Mouse (Mus musculus): ENCODE measurements around the gene Myh1.

The Myh1 gene

GRCm38 (mm10) chr11:67199752-67200151, at the start of gene Myh1:
Gene Myh1 (plus strand): TSS chr11:67200052.
- no peak for DNase-seq

DNA sequence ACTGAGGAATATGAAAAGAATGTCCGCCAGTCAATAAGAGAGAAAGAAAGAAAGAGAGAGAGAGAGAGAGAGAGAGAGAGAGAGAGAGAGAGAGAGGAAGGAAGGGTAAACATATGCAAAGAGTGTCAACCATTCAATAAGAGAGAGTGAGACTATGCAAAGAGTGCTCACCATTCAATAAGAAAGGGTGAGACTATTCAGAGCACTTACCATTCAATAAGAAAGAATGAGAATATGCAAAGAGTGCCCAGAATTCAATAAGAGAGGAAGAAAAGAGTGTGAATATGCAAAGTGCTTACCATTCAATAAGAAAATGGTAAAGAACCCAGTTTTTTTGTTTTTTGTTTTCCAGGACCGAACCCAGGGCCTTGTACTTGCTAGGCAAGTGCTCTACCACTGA, 49.6 kb upstream of the Myh1 start:
- no peak for DNase-seq

- no peak for DNase-seq
Measured at GRCm38 (mm10) chr11:67151159-67151558, 48.7 kb upstream of the Myh1 start.

DNA sequence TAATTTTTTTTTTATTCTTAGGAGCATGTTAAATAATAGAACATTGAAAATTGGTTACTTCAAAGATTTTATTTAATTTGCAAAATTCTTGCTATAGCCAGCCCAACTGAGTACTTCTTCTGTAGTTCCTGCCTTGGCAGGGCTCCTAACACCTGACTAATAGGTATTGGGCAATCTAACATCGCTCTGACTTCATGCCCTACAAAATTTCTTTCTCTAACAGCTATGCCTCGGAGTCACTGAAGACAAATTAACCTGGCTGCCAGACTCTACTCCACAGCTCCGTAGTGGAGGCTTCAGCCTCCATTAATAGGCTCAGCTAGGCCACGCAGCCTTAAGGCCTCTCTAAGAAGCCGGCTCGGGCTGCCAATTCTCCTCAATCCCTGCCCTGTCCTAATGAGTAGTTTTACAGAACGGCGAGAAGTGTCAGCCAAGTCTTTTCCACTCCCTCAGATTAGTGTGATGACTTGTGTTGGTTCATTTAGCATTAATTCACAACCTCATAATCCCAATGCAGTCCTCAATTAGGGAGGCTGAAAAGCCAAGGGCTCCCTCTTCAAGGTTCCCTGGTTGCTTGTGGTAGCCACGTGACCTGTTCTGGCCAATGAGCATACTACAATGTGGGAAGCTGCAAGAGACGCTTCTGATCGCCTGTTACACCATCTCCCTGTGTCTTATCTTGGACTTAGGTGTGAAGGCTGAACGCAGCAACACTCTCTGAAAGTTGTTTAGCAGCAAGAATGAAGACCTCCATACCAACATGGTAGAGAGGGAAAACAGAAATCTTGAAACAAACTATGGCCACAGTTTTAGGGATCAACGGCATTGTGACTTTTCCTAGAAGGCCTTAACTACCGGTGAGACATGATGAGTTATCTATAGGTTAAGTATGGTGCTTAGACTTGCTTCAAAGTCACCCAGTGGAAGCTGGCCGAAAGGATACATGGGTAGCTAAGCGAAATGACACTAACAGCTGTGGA, 47.9 kb upstream of the Myh1 start:
- no peak for DNase-seq

DNA sequence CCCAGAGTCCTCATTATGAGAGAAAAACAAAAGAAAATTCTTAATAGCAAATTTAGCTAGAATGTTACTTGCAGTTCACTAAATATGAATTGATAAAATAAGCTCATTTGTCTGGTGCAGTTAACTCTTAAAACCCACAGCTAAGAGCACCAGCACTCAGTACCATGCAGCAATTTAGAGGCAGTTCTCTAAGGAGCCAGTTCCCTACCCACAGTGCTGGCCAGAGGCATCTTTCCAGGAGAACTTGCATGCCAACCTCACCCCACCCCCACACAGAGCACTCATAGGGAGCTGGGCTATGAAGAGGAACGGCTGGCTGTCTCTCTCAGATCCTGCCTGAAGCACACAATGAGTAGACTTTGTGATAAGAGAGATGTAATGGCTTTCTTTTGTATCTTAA, 46.7 kb upstream of the Myh1 start:
- no peak for DNase-seq

DNA sequence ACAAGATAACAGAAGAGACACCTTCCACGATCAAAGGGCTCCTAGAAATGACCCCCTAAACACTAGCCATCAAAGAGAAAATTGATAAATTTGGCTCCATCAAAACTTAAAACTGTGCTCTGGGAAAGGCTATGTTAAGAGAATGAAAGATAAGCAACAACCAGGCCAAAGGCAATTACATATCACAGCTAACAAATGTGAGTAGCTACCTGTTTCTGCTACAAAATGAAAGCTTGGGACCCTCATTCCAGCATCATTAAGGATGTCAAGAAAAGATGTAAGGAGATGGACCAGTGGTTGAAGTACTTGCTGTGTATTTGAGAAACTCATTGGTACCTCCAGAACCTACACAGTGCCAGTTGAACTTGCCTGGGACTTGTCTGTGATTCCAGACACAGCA, 46.0 kb upstream of the Myh1 start:
- no peak for DNase-seq

DNA sequence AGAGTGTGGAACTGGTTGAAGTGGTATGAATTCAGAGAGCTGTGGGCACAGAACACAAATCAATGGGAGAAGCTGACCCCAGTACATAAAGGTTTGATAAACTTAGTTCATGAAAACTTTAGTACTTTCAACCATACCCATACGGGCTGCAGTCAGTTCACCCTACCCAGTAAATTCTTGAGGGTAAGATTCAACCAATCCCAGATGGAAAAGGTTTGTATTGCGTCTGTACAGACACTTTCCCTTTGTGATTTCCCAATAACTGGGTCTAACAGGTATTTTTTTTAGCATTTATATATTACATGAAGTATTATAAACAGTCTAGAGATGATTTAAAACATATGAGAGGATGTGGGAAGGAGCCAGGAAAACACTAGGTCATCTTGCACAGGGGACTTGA, 44.2 kb upstream of the Myh1 start:
- DNase-seq: no peak

- no peak for DNase-seq
Measured at GRCm38 (mm10) chr11:67160131-67160530, 39.7 kb upstream of the Myh1 start.

DNA sequence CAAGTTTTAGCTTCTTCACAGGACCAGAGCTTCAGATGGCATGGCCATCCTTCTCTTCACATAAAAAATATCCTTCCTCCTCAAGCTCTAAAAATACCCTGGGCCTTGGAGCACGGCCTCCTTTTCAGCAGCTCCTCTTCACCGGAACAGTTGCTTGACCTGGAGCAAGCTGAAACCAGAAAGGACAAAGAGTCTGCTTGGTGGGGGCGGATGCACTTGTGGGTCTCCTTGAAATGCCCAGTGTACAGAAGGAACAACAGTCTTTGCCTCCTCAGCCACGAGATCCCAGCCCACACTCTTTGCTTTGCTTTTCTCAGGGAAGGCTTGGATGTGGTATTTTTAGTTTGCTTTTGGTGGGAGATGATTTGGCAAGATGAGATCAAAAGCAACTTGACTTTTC, 36.2 kb upstream of the Myh1 start:
- DNase-seq: no peak

DNA sequence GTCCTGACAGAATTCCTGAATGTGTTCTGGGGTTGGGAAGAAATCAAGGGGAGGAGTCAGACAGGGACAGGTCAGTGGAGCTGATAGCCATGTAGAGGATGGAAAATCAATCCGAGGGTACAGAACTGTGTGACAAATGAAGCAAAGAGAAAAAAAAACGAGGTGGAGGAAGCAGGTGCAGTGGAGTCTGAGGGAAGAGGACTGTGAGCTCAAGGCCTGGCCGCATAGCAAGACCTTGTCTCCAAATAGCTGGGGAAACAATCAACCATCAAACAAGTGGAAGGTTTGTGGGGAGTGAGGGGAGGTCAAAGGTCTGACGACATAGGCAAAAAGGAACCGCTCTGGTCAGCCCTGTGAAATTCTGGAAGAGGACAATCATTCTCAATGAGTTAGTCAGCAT, 35.0 kb upstream of the Myh1 start:
- no peak for DNase-seq

DNA sequence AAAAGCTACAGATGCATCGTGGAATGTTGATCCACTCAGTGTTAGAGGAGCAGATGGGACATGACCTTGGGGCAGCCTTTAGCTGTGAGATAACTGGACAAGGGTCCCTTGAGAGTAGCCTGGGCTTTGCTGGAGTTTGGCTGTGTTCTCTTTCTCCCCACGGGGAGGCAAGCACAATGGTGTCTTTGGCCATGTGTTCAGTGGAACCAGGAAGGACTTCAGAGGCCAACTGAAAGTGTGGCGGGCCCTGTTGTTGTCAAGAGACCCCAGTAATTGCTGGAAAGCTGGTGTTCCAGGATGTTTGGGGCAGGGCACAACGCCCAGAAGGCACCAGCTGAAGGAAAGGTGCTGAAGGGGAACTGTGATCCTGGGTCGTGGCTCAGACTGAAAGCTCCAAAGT, 30.6 kb upstream of the Myh1 start:
- no peak for DNase-seq

DNA sequence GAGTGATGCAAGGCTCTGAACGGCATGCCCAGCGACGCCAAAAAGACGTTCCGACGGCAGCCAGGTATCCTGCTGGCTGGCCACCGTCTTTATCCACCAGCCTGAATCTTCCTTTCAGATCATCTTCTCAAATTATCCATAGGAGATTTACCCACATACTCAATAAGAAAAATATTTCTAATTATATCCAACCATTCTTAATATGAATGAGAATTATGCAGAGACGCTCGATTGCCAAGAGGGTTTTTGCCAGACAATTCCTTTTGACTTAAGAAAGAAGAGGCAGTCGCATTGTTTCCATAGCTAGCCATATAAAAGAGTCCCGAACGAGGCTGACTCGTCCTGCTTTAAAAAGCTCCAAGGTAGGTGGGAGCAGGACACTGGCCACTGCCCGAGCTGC, 29.1 kb upstream of the Myh1 start, which contains the start of gene Myh2:
TSS of gene Myh2 (plus strand) at position 301 of the 400 bp plus-strand sequence.
- no peak for DNase-seq

DNA sequence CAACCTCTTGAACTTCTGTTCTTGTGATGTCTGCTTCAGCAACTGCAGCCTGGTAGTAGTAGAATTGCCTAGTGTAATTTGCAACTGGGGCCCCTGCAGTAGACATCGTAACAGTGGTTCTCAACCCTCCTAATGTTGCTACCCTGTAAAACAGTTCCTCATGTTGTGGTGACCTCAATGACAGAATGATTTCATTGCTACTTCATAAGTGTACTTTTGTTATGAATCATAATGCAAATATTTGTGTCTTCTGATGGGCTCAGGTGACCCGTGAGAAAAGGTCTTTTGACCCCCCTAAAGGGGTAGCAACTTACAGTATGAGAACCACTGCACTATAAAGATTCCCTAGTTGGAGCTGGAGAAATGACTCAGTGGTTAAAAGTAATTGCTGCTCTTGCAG, 27.4 kb upstream of the Myh1 start:
- no peak for DNase-seq

DNA sequence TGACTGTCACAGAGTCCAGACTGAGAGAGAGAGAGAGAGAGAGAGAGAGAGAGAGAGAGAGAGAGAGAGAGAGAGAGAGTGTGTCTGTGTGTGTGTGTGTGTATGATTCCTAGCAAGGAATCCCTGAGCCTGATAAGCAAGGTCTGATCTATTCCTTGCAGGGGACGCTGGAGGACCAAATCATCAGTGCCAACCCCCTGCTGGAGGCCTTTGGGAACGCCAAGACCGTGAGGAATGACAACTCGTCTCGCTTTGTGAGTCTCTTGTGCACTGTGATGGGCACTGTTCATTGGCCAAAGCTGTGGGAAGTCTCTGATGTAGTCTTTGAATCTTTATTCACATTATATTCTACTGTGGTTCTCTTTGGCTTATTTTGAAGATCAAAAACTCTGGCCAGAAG, 23.5 kb upstream of the Myh1 start:
- DNase-seq: no peak

DNA sequence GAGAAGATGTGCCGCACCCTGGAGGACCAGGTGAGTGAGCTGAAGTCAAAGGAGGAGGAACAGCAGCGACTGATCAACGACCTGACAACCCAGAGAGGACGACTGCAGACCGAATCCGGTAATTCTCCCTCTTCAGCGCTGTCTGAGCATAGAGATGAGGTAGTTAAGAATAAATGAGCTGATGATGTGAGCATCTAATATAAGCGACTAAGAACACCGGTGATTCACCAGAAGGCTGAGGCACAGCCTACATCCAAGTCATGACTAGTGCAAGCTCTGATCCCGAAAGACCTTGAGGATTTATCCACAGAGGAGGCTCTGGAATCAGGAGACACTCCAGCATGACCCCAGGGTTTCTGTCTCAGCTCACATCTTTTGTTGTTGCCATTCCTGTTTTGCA, 9.5 kb upstream of the Myh1 start:
- DNase-seq: no peak

DNA sequence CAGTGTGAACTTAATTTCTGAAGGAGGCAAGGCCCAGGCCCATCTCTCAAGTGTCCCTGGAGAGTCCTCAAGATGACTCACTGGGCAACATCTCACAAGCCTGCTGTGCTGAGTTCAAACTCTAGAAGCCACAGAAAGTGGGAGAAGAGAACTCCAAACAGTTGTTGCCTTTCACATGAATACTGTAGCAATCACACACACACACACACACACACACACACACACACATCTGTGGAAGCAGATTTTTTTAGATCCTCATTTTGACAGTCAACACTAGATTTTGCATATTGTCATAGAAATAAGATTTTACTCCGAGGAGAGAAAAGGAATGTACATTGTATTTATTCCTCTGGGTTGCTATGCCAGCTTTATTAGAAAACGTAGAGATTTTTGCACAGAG, 9.0 kb upstream of the Myh1 start:
- DNase-seq: no peak

DNA sequence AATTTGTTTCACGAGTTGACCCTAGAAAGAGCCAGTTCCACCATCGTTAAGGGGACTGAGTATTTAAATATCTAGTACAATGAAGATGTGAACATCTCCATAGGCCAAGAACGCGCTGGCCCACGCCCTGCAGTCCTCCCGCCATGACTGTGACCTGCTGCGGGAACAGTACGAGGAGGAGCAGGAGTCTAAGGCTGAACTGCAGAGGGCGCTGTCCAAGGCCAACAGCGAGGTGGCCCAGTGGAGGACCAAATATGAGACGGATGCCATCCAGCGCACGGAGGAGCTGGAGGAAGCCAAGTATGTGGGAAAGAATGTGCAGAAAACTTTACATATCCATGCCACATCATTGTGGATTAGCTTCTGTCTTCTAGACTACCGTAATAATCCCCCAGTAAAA, 8.4 kb upstream of the Myh1 start:
- no peak for DNase-seq

GRCm38 (mm10) chr11:67199321-67199720, 531 bp upstream of the Myh1 start:
- no peak for DNase-seq

- no peak for DNase-seq
Measured at GRCm38 (mm10) chr11:67204766-67205165, 4.9 kb downstream of the Myh1 start.

GRCm38 (mm10) chr11:67221803-67222202, 22.0 kb downstream of the Myh1 start:
- DNase-seq: no peak

DNA sequence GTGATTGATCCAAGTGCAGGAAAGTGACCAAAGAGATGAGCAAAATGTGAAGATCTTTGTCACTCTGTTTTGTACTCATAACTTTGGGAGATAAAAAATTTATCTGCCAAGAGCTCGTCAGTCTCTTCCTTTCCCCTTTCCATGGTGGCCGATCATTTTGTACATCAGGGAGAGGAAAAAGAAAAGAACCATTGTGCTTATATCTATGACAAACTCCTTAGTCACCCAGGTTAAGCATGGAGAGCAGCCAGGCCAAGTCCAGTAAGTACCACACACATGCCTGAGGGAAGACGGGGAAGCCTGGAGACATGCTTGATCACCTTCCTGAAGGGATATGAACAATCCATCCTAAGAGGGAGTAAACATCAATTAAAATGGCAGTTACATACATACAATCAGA, 24.6 kb downstream of the Myh1 start:
- no peak for DNase-seq

DNA sequence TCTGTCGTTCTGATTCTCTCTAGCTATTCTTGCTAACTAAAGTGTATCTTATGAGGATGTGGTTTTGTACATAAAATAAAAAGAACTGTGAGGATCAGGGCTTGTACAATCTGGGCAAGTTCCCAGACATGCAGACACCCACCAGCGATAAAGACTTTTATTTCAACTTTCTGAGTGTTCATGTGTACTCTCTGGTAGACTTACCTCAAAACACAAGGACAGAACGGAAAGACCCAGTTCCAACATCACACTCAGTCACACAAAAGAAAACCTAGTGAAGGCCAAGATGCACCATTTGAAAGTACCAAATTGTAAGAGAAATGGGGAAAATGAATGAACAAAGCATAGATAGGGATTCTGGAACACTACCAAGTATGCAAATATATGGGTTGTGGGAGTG, 28.9 kb downstream of the Myh1 start:
- DNase-seq: no peak

DNA sequence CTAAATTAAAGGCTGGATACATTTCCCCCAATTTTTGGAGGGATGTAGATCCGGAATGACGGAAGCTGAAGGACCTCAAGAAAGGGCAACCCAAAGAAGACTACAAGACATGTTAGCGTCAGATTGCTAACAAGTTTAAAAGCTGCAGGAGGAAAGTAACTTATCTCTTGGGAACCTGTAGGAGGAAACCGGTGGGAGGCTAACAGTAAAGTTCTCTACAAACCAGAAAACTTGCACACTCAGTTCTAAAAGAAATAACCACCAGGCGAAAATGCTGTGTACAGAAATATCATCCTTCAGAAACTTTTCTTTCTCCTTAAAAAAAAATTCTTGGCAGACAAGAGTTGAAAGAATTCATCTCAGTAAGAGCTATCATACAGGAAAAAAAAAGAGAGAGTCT, 29.3 kb downstream of the Myh1 start:
- no peak for DNase-seq

DNA sequence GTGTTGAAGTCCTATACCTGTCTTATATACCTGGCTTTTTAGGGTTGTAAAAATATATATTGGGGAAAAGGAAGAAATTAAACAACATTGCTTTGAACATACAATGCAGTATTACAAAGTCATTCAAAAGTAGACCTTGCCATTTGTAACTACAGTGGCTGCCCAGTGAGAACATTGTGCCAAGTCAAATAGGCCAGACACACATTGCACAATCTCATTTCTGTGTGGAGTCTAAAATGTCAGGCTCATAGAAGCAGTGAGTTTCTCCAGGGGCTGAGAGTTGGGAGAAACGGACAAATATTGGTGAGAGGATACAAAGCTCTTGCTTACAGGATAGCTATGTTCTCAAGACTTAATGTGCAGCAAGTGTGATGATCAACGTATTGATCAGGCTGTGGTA, 30.1 kb downstream of the Myh1 start:
- no peak for DNase-seq

Measured in cerebellum, adult 9-10 months (tissue).